Mouse (Mus musculus) forebrain, embryonic 11.5 days (tissue): ENCODE data around the gene Cyp4b1. TPM values are rescaled to one million over a fixed set of nuclear protein-coding genes. Genes with fewer than 3 reads are reported as not detected.
"Not testable (repeated sequence)": the region's sequence is repeated elsewhere in the genome, so short reads cannot be mapped to it uniquely, and the experiment has no call there.

Experiments
- ATAC-seq: fragments of 200-750 bp; cut with Nextera tagmentation; replicated peaks from 2 replicates; pipeline ENCODE4 v1.8.0; 2017; ENCODE audit warnings: moderate TSS enrichment; ENCODE audit not compliant: low FRiP score
- DNase-seq: peaks from one replicate; pipeline ENCODE4 v3.0.0-alpha.2; 2017; ENCODE audit warnings: low spot score
- H3K27ac ChIP-seq: fragments of 300-500 bp; sonication (generic); 2 replicates; pipeline ENCODE4 v1.5.1; 2014; ENCODE audit warnings: low read depth, low read length
- H3K27me3 ChIP-seq: fragments of 300-500 bp; sonication (generic); 2 replicates; pipeline ENCODE4 v1.6.1; 2014; ENCODE audit warnings: mild to moderate bottlenecking, low read length, mixed read lengths; ENCODE audit not compliant: control insufficient read depth, insufficient read depth
- H3K36me3 ChIP-seq: fragments of 300-500 bp; sonication (generic); 2 replicates; pipeline ENCODE4 v1.6.1; 2014; ENCODE audit warnings: mild to moderate bottlenecking, low read length, moderate library complexity, mixed read lengths; ENCODE audit not compliant: control insufficient read depth, insufficient read depth
- H3K4me1 ChIP-seq: fragments of 300-500 bp; sonication (generic); replicated peaks from 2 replicates; pipeline ENCODE4 v1.6.1; 2014; ENCODE audit warnings: low read length, mixed read lengths; ENCODE audit not compliant: control insufficient read depth, insufficient read depth
- H3K4me2 ChIP-seq: fragments of 300-500 bp; sonication (generic); 2 replicates; pipeline ENCODE4 v1.6.1; 2014; ENCODE audit warnings: low read depth, mild to moderate bottlenecking, low read length, moderate library complexity, mixed read lengths; ENCODE audit not compliant: severe bottlenecking
- H3K4me3 ChIP-seq: fragments of 300-500 bp; sonication (generic); 2 replicates; pipeline ENCODE4 v1.5.1; 2014; ENCODE audit warnings: low read depth, low read length
- H3K9ac ChIP-seq: fragments of 300-500 bp; sonication (generic); 2 replicates; pipeline ENCODE4 v1.6.1; 2014; ENCODE audit warnings: low read length
- H3K9me3 ChIP-seq: fragments of 300-500 bp; sonication (generic); 2 replicates; pipeline ENCODE4 v1.6.1; 2016; ENCODE audit warnings: low read length, mixed read lengths; ENCODE audit not compliant: control insufficient read depth
- WGBS: fragments of 180-500 bp; shearing (Covaris S2); extraction: QIAGEN DNeasy Blood & Tissue Kit; methylation state at CpG from one replicate; pipeline ENCODE4 v1.1.7; 2014; 5-methylcytosine and 5-hydroxymethylcytosine counted together
- polyA plus RNA-seq: library from polyadenylated mRNA; unstranded; fragments of >200 nt; fragmentation: Nextera tagmentation; extraction: Ambion mirVana; gene quantifications from 2 replicates; pipeline ENCODE4 v1.2.1, GENCODE M21; 2014

Gene Cyp4b1
- polyA plus RNA-seq, result not detected in 2 replicates

GRCm38 (mm10) chr4:115647580-115647979, at the start of gene Cyp4b1:
TSS of gene Cyp4b1 (minus strand) at chr4:115647723.
- no peaks in the 10 kb centered on the region for H3K4me1 ChIP-seq
- no peak within 1 kb of the TSS for H3K27ac ChIP-seq
- 91% methylated on average over 9 of the region's 9 CpGs for WGBS
- DNase-seq (no peak), ATAC-seq (no peak)
- no peak within 1 kb of the TSS for H3K9ac ChIP-seq
- no peak within 1 kb of the TSS for H3K4me2 ChIP-seq
- H3K27me3 ChIP-seq, result no peaks in the 10 kb centered on the region
- H3K4me3 ChIP-seq, result no peak within 1 kb of the TSS
- no peaks in the 10 kb centered on the region for H3K36me3 ChIP-seq
- no peaks in the 10 kb centered on the region for H3K9me3 ChIP-seq

DNA sequence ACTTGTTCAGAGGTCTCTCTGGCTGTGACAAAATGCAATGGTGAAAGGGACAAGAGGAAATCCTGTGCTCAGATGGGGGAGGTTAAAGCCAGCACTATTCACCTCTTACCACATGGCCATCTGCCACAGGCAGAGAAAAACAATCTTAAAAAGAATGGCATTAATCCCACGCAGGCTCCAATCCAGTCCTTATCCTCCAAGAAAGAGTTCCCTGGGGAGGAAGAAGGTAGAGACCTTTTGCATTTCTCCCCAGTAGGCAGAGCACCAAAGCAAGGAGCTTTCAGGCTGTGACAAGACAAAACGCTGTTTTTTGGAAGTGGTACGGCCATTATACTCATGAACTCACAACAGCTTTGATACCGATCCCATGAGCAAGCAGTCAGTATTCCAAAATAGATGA, 38.8 kb upstream of the Cyp4b1 start:
- no peak for ATAC-seq
- no peak overlapping the region for H3K4me2 ChIP-seq
- no peaks in the 10 kb centered on the region for H3K9me3 ChIP-seq
- no peak overlapping the region for H3K27ac ChIP-seq
- WGBS, result 31% methylated on average over 4 of the region's 4 CpGs
- no peaks in the 10 kb centered on the region for H3K27me3 ChIP-seq
- no peaks in the 10 kb centered on the region for H3K4me1 ChIP-seq
- H3K4me3 ChIP-seq, result no peak overlapping the region
- no peak overlapping the region for H3K9ac ChIP-seq
- H3K36me3 ChIP-seq, result no peaks in the 10 kb centered on the region
- DNase-seq, result no peak

- no peaks in the 10 kb centered on the region for H3K36me3 ChIP-seq
- H3K27me3 ChIP-seq, result no peaks in the 10 kb centered on the region
- H3K4me2 ChIP-seq, result no peak overlapping the region
- no peaks in the 10 kb centered on the region for H3K9me3 ChIP-seq
- ATAC-seq, result no peak
- no peak for DNase-seq
- no peak overlapping the region for H3K4me3 ChIP-seq
- no peak overlapping the region for H3K9ac ChIP-seq
- H3K27ac ChIP-seq, result no peak overlapping the region
- H3K4me1 ChIP-seq, result no peaks in the 10 kb centered on the region
Measured at GRCm38 (mm10) chr4:115659190-115659589, 11.7 kb upstream of the Cyp4b1 start.

DNA sequence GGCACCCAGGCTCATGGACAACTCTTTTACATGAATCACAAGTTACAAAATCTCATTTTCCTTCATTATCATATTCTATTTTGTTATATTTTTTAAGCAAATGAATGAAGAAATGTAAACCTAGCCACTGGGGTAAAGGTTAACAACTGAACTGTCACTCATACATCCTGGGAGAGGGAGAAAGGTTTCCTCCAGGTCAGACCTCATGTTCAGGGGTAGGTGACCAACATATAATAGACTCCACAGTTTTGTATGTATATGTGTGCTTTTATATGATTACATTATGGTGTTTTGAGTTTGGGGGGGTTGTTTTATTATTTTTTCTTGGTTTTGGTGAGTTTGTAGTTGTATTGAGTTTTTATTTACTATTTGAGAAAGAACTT, 10.3 kb upstream of the Cyp4b1 start:
- peak overlapping the region; percentile 79 for H3K4me2 ChIP-seq

GRCm38 (mm10) chr4:115657104-115657866, 9.8 kb upstream of the Cyp4b1 start:
- H3K27ac ChIP-seq, result no peak overlapping the region
- ATAC-seq (peak; percentile 76), DNase-seq (peak; percentile 68)
- peak overlapping the region; percentile 36 for H3K4me3 ChIP-seq
- 3% methylated on average over 34 of the region's 34 CpGs for WGBS
- H3K9me3 ChIP-seq, result no peaks in the 10 kb centered on the region
- H3K36me3 ChIP-seq, result no peaks in the 10 kb centered on the region
- peak overlapping the region; percentile 54 for H3K9ac ChIP-seq
- no peaks in the 10 kb centered on the region for H3K27me3 ChIP-seq
- no peaks in the 10 kb centered on the region for H3K4me1 ChIP-seq
- peak overlapping the region; percentile 79 for H3K4me2 ChIP-seq

More for the DNA sequence above, 10.3 kb upstream of the Cyp4b1 start:
- Histone ChIP-seq H3K4me1 (no peaks in the 10 kb centered on the region), H3K36me3 (no peaks in the 10 kb centered on the region), H3K9ac (no peak overlapping the region), H3K4me3 (no peak overlapping the region), H3K27me3 (no peaks in the 10 kb centered on the region), H3K9me3 (no peaks in the 10 kb centered on the region), H3K27ac (no peak overlapping the region)
- DNase-seq, result no peak
- no peak for ATAC-seq

- not testable (repeated sequence) for ATAC-seq, H3K27ac ChIP-seq, H3K9ac ChIP-seq, H3K4me2 ChIP-seq, H3K36me3 ChIP-seq, H3K4me1 ChIP-seq, H3K9me3 ChIP-seq, H3K4me3 ChIP-seq, H3K27me3 ChIP-seq, DNase-seq
- WGBS, result 77% methylated on average over 1 of the region's 1 CpGs
Measured at GRCm38 (mm10) chr4:115656535-115656922, 9.0 kb upstream of the Cyp4b1 start.

DNA sequence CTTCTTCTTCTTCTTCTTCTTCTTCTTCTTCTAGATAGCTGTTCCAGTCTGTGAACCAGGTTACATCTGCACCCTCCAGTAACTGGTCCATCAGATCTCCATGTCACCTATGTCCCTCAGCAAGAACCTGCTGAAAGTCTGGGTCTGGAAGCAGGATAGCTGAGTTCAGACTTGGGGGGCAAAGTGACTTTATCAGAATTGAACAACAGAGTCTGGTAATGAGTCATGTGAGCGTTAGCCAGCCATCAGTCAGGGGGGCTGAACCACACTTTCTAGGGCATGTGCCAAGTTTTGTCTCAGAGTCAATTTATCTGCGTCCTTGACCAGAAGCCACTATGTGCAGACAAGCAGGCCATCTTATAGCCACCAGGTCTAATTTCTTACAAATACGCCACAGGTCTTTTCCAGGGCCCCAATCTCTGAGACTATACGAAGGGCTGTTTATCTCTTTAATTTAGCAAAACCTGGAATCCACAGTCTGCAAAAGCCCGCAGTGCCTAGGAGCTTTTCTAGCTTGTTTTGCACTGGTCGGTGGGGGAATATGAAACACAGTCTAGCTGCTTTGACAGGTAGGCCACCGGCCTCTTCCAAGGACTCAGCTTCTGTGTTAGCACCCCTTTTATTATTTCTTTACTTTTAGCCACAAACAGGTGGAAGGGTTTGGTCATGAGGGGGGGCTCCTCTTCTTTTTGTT, 8.5 kb upstream of the Cyp4b1 start:
- H3K4me2 ChIP-seq, H3K9me3 ChIP-seq, H3K27ac ChIP-seq, H3K9ac ChIP-seq, ATAC-seq, H3K27me3 ChIP-seq, DNase-seq, H3K4me3 ChIP-seq, H3K4me1 ChIP-seq, H3K36me3 ChIP-seq: not testable (repeated sequence)
- 89% methylated on average over 7 of the region's 7 CpGs for WGBS

DNA sequence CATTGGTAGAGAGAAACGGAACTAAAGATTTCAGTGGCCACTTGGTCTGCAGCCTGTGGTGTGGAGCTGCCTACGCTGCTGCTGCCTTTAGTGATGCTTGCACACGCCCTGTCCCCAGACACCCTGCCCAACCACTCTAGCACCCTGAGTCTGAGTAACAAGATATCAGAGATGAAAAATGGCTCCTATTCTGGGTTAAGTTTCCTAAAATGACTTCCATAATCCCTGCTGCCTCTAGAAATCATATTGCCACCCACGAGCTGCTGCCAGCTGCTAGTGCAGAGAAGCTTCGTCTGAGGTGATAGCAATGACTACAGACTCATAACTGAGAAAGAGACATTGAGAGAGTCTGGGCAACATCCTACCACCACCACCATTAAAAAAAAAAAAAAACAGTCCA, 3.3 kb upstream of the Cyp4b1 start:
- WGBS, result 93% methylated on average over 5 of the region's 5 CpGs
- DNase-seq (no peak), ATAC-seq (no peak)
- no peaks in the 10 kb centered on the region for H3K4me1 ChIP-seq
- H3K27ac ChIP-seq, result no peak overlapping the region
- no peaks in the 10 kb centered on the region for H3K27me3 ChIP-seq
- H3K4me3 ChIP-seq, result no peak overlapping the region
- H3K36me3 ChIP-seq, result no peaks in the 10 kb centered on the region
- no peak overlapping the region for H3K4me2 ChIP-seq
- H3K9me3 ChIP-seq, result no peaks in the 10 kb centered on the region
- H3K9ac ChIP-seq, result no peak overlapping the region

GRCm38 (mm10) chr4:115649344-115649743, 1.8 kb upstream of the Cyp4b1 start:
- no peaks in the 10 kb centered on the region for H3K36me3 ChIP-seq
- no peak overlapping the region for H3K9ac ChIP-seq
- ATAC-seq, result no peak
- DNase-seq, result no peak
- H3K27ac ChIP-seq, result no peak overlapping the region
- no peak overlapping the region for H3K4me3 ChIP-seq
- no peaks in the 10 kb centered on the region for H3K9me3 ChIP-seq
- no peak overlapping the region for H3K4me2 ChIP-seq
- H3K4me1 ChIP-seq, result no peaks in the 10 kb centered on the region
- no peaks in the 10 kb centered on the region for H3K27me3 ChIP-seq
